19 mouse cellular contexts compared by ENCODE assay signal in the genomic region with DNA sequence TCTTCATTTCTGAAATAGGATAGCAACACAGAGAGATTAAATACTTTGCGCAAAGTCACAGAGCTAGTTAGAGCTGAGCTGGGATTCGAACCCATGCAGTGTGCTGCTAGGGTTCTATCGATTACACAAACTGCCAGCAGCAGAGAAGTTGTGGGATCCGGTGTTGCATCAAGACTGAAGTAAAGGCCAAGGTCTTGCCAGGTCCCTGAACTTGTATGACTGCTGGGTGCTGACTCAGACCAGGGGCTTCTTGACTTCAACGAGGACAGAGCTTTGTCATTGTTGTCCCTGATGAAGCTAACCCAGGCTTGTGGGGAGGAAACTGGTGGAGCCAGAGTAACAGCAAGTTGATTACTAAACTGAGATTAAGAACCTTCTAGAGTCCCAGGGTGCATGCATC. TPM values are rescaled to one million over a fixed set of nuclear protein-coding genes. Genes with fewer than 3 reads are reported as not detected.
DNase-seq lines count a peak whose midpoint lies in the region; ATAC-seq and TF ChIP-seq lines count a peak whose summit lies in the region.
"Had no signal": no experiment of that assay in that cellular context is flagged by ENCODE, and none has a peak within 500 bp of the region (broad histone marks: within the 10 kb centered on the region; RNA-seq: fewer than 3 reads in every experiment).

No protein-coding gene starts in this region.

- TF ChIP-seq POLR2A in liver, adult 2 months (IDR thresholded peaks at IDR 0.05; ENCODE audit: extremely low read depth, insufficient read depth, low read length), result no peak

- peak overlapping the region; percentile 63 for H3K27ac ChIP-seq in gastrocnemius, adult 2 months
- H3K27ac ChIP-seq in liver, adult 2 months (replicated peaks; ENCODE audit: insufficient read depth, low read depth, low read length), result peak overlapping the region; percentile 47

- no peak overlapping the region for H3K4me3 ChIP-seq in gastrocnemius, adult 2 months
- no peak overlapping the region for H3K4me3 ChIP-seq in liver, adult 2 months (ENCODE audit: insufficient read depth, low read depth, low read length)
- H3K4me3 ChIP-seq: erythroblast, embryonic 14.5 days; hindbrain, embryonic 15.5 days; limb, embryonic 13.5 days; neural tube, embryonic 15.5 days had no signal

- no peak for DNase-seq in gastrocnemius, adult 2 months
- no peak for DNase-seq in gastrocnemius, postnatal 36 days
- DNase-seq in liver, adult 2 months (ENCODE audit: extremely low read depth, low read depth, low spot score), result peak; percentile 35
- DNase-seq in liver, result no peak
- peak; percentile 73 for DNase-seq in adrenal gland, postnatal 14 days
- no peak for DNase-seq in kidney, postnatal 14 days
- no peak for DNase-seq in testis, postnatal 14 days (ENCODE audit: low spot score)
- DNase-seq: cerebellum, postnatal 25 days; gastrocnemius, postnatal 14 days; kidney, adult 9 months; lung, embryonic 14.5 days; right cerebral cortex, postnatal 4 days; thymus, postnatal 14 days had no signal

- peaks cover 10% of the 10 kb centered on the region; the same call in 1 of the 2 replicates for H3K4me1 ChIP-seq in liver, adult 2 months (ENCODE audit: control insufficient read depth, insufficient read depth, low read length)

- TF ChIP-seq CTCF in gastrocnemius, adult 2 months (IDR thresholded peaks at IDR 0.05), result no peak
- TF ChIP-seq CTCF in liver, adult 2 months (IDR thresholded peaks at IDR 0.05; ENCODE audit: low read depth, low read length), result no peak

- no peaks in the 10 kb centered on the region; the same call in 1 of the 2 replicates for H3K79me2 ChIP-seq in liver, adult 2 months (ENCODE audit: control insufficient read depth, insufficient read depth, low read length)

- no peak overlapping the region for H3K9ac ChIP-seq in liver, adult 2 months (ENCODE audit: low read depth, low read length)
- H3K9ac ChIP-seq: hindbrain, embryonic 15.5 days; limb, embryonic 13.5 days; lung, embryonic 14.5 days; neural tube, embryonic 15.5 days had no signal

- 73% methylated on average over 5 of the region's 5 CpGs for WGBS in liver, adult 2 months

- ATAC-seq in monocyte, adult 5-6 weeks (replicated peaks; ENCODE audit: insufficient number of reproducible peaks, low FRiP score, low TSS enrichment, poor library complexity, severe bottlenecking), result peak; percentile 30
- ATAC-seq: forebrain, embryonic 16.5 days had no signal

- H3K36me3 ChIP-seq in liver, adult 2 months (ENCODE audit: control insufficient read depth, insufficient read depth, low read length), result no peaks in the 10 kb centered on the region
- H3K36me3 ChIP-seq: hindbrain, embryonic 15.5 days had no signal

- no peaks in the 10 kb centered on the region for H3K27me3 ChIP-seq in liver, adult 2 months (ENCODE audit: control insufficient read depth, insufficient read depth, low read length)
- H3K27me3 ChIP-seq: hindbrain, embryonic 15.5 days; limb, embryonic 13.5 days; neural tube, embryonic 15.5 days had no signal

- intact Hi-C loops in gastrocnemius, adult 2 months (cut with DNase I), result no loop called here
- intact Hi-C loops in gastrocnemius, postnatal 36 days (cut with DNase I), result no loop called here

RNA-seq across cellular contexts. Expression of a gene that starts 8.9 kb away (rescaled TPM):
- 10 to 100 TPM in 1 of 2 experiments, 1 to 10 TPM in 1; 8.5 to 12.5 TPM for total RNA-seq in gastrocnemius, adult 2 months (2021)
- total RNA-seq in gastrocnemius, postnatal 36 days (2021), result 10 to 100 TPM in 1 of 2 experiments, 1 to 10 TPM in 1; 8.4 to 14.2 TPM
- 11.1 and 18.1 TPM in 2 replicates for total RNA-seq in liver, adult 2 months (2014; rRNA removed)
- polyA plus RNA-seq in liver, adult 2 months (2012; rRNA removed), result 23.2 and 37.1 TPM in 2 replicates
- 233 and 245 TPM in 2 replicates for total RNA-seq in adrenal gland, postnatal 14 days (2021)
- 16.3 to 46.3 TPM (median 22.3 TPM) in 3 replicates for total RNA-seq in monocyte, adult 5-6 weeks (2017)

Comparison
In these comparisons a context has a peak if more than half of its experiments do, and no peak if none do; other contexts are left out.
1. DNase-seq: peak in liver, adult 2 months (single experiment) and adrenal gland, postnatal 14 days (single experiment); none in gastrocnemius, adult 2 months (single experiment), gastrocnemius, postnatal 36 days (0 of 2), liver (single experiment), kidney, postnatal 14 days (single experiment) and testis, postnatal 14 days (single experiment).